Mouse (Mus musculus): ENCODE measurements around the gene Avpr1b. TPM values are rescaled to one million over a fixed set of nuclear protein-coding genes. Genes with fewer than 3 reads are reported as not detected.
"Not testable (repeated sequence)": the region's sequence is repeated elsewhere in the genome, so short reads cannot be mapped to it uniquely, and the experiment has no call there.

Gene Avpr1b
- polyA plus RNA-seq, 1 experiment from 2014 or later = not detected

- H3K4me1 ChIP-seq = peaks cover 11% of the 10 kb centered on the region
- H3K27me3 ChIP-seq (replicated peaks) = no peaks in the 10 kb centered on the region
- H3K9ac ChIP-seq = no peak overlapping the region
- no peak overlapping the region for H3K27ac ChIP-seq (replicated peaks)
- H3K4me2 ChIP-seq = no peak overlapping the region
- H3K4me3 ChIP-seq = no peak overlapping the region
- no peaks in the 10 kb centered on the region for H3K9me3 ChIP-seq
- no peaks in the 10 kb centered on the region for H3K36me3 ChIP-seq
- ATAC-seq (ENCODE audit: extremely low read depth, insufficient number of reproducible peaks, low FRiP score, low TSS enrichment) = no peak
- 77% methylated on average over 3 of the region's 3 CpGs for WGBS
Measured at GRCm38 (mm10) chr1:131623644-131624043, 24.6 kb downstream of the Avpr1b start.

- Histone ChIP-seq H3K9ac (no peak overlapping the region), H3K36me3 (no peaks in the 10 kb centered on the region), H3K4me2 (peak overlapping the region; percentile 16; the same call in 1 of the 2 replicates), H3K4me1 (peaks cover 11% of the 10 kb centered on the region), H3K27me3 (replicated peaks) (no peaks in the 10 kb centered on the region), H3K4me3 (no peak overlapping the region), H3K27ac (replicated peaks) (no peak overlapping the region), H3K9me3 (no peaks in the 10 kb centered on the region)
- WGBS = 39% methylated on average over 3 of the region's 3 CpGs
- ATAC-seq (ENCODE audit: extremely low read depth, insufficient number of reproducible peaks, low FRiP score, low TSS enrichment) = no peak
Measured at GRCm38 (mm10) chr1:131624175-131624835, 25.3 kb downstream of the Avpr1b start.

GRCm38 (mm10) chr1:131626200-131626599, 27.2 kb downstream of the Avpr1b start:
- no peaks in the 10 kb centered on the region for H3K27me3 ChIP-seq (replicated peaks)
- ATAC-seq (ENCODE audit: extremely low read depth, insufficient number of reproducible peaks, low FRiP score, low TSS enrichment) = no peak
- no peak overlapping the region for H3K27ac ChIP-seq (replicated peaks)
- no peak overlapping the region for H3K4me3 ChIP-seq
- H3K36me3 ChIP-seq = no peaks in the 10 kb centered on the region
- H3K9me3 ChIP-seq = no peaks in the 10 kb centered on the region
- H3K9ac ChIP-seq = no peak overlapping the region
- H3K4me1 ChIP-seq = peaks cover 11% of the 10 kb centered on the region
- 86% methylated on average over 6 of the region's 6 CpGs for WGBS
- no peak overlapping the region for H3K4me2 ChIP-seq

GRCm38 (mm10) chr1:131632216-131632615, 33.2 kb downstream of the Avpr1b start:
- H3K9ac ChIP-seq; H3K9me3 ChIP-seq; H3K27me3 ChIP-seq (replicated peaks); H3K4me1 ChIP-seq; H3K4me3 ChIP-seq; ATAC-seq (ENCODE audit: extremely low read depth, insufficient number of reproducible peaks, low FRiP score, low TSS enrichment); H3K27ac ChIP-seq (replicated peaks); H3K4me2 ChIP-seq; H3K36me3 ChIP-seq: not testable (repeated sequence)
- WGBS = 68% methylated on average over 6 of the region's 6 CpGs

GRCm38 (mm10) chr1:131634495-131634894, 35.5 kb downstream of the Avpr1b start:
- no peak overlapping the region for H3K9ac ChIP-seq
- H3K4me2 ChIP-seq = no peak overlapping the region
- no peaks in the 10 kb centered on the region for H3K36me3 ChIP-seq
- H3K27me3 ChIP-seq (replicated peaks) = no peaks in the 10 kb centered on the region
- no peak overlapping the region for H3K27ac ChIP-seq (replicated peaks)
- H3K4me1 ChIP-seq = no peaks in the 10 kb centered on the region
- H3K9me3 ChIP-seq = no peaks in the 10 kb centered on the region
- no peak overlapping the region for H3K4me3 ChIP-seq
- ATAC-seq (ENCODE audit: extremely low read depth, insufficient number of reproducible peaks, low FRiP score, low TSS enrichment) = no peak

GRCm38 (mm10) chr1:131637791-131638540, 38.9 kb downstream of the Avpr1b start, which contains the start of gene Ctse:
Gene Ctse (plus strand): TSS chr1:131638306.
- Histone ChIP-seq H3K27ac (replicated peaks) (no peak within 1 kb of the TSS), H3K4me3 (peak within 1 kb of the TSS; percentile 13; the same call in 1 of the 2 replicates)

GRCm38 (mm10) chr1:131638541-131639421, 39.7 kb downstream of the Avpr1b start:
- Histone ChIP-seq H3K27me3 (replicated peaks) (no peaks in the 10 kb centered on the region), H3K4me1 (no peaks in the 10 kb centered on the region), H3K27ac (replicated peaks) (no peak overlapping the region), H3K9ac (no peak overlapping the region), H3K9me3 (no peaks in the 10 kb centered on the region), H3K36me3 (no peaks in the 10 kb centered on the region), H3K4me2 (peak overlapping the region; percentile 5; the same call in 1 of the 2 replicates), H3K4me3 (peak overlapping the region; percentile 13; the same call in 1 of the 2 replicates)
- 80% methylated on average over 9 of the region's 9 CpGs for WGBS
- no peak for ATAC-seq (ENCODE audit: extremely low read depth, insufficient number of reproducible peaks, low FRiP score, low TSS enrichment)

More at GRCm38 (mm10) chr1:131637791-131638540, 38.9 kb downstream of the Avpr1b start, which contains the start of gene Ctse:
- Histone ChIP-seq H3K9me3 (no peaks in the 10 kb centered on the region), H3K4me2 (peak within 1 kb of the TSS; percentile 5; the same call in 1 of the 2 replicates), H3K36me3 (no peaks in the 10 kb centered on the region), H3K9ac (no peak within 1 kb of the TSS), H3K4me1 (no peaks in the 10 kb centered on the region), H3K27me3 (replicated peaks) (no peaks in the 10 kb centered on the region)
- WGBS = 48% methylated on average over 9 of the region's 9 CpGs
- no peak for ATAC-seq (ENCODE audit: extremely low read depth, insufficient number of reproducible peaks, low FRiP score, low TSS enrichment)

GRCm38 (mm10) chr1:131640062-131640461, 41.0 kb downstream of the Avpr1b start:
- WGBS = 91% methylated on average over 4 of the region's 4 CpGs
- Histone ChIP-seq H3K4me1 (no peaks in the 10 kb centered on the region), H3K4me2 (no peak overlapping the region), H3K36me3 (no peaks in the 10 kb centered on the region), H3K9ac (no peak overlapping the region), H3K27me3 (replicated peaks) (no peaks in the 10 kb centered on the region), H3K4me3 (no peak overlapping the region), H3K27ac (replicated peaks) (no peak overlapping the region), H3K9me3 (no peaks in the 10 kb centered on the region)
- ATAC-seq (ENCODE audit: extremely low read depth, insufficient number of reproducible peaks, low FRiP score, low TSS enrichment) = no peak

GRCm38 (mm10) chr1:131641565-131641964, 42.5 kb downstream of the Avpr1b start:
- Histone ChIP-seq H3K4me1 (no peaks in the 10 kb centered on the region), H3K36me3 (no peaks in the 10 kb centered on the region), H3K27me3 (replicated peaks) (no peaks in the 10 kb centered on the region), H3K4me3 (no peak overlapping the region), H3K27ac (replicated peaks) (no peak overlapping the region), H3K9ac (no peak overlapping the region), H3K9me3 (no peaks in the 10 kb centered on the region), H3K4me2 (no peak overlapping the region)
- 87% methylated on average over 13 of the region's 13 CpGs for WGBS
- no peak for ATAC-seq (ENCODE audit: extremely low read depth, insufficient number of reproducible peaks, low FRiP score, low TSS enrichment)

GRCm38 (mm10) chr1:131642251-131642650, 43.2 kb downstream of the Avpr1b start:
- no peak for ATAC-seq (ENCODE audit: extremely low read depth, insufficient number of reproducible peaks, low FRiP score, low TSS enrichment)
- 84% methylated on average over 2 of the region's 2 CpGs for WGBS
- Histone ChIP-seq H3K9me3 (no peaks in the 10 kb centered on the region), H3K36me3 (no peaks in the 10 kb centered on the region), H3K4me2 (no peak overlapping the region), H3K4me3 (no peak overlapping the region), H3K27me3 (replicated peaks) (no peaks in the 10 kb centered on the region), H3K9ac (no peak overlapping the region), H3K4me1 (no peaks in the 10 kb centered on the region), H3K27ac (replicated peaks) (no peak overlapping the region)
